Mouse (Mus musculus) CH12.LX (cell line): ENCODE measurements around the gene Shbg.

Experiments
- E2F4 ChIP-seq: IDR thresholded peaks from 2 replicates; pipeline ENCODE4 v1.6.1; 2011; ENCODE audit warnings: low read depth, low read length, improper control_type of control experiment; ENCODE audit not compliant: insufficient replicate concordance
- HCFC1 ChIP-seq: IDR thresholded peaks from 2 replicates; pipeline ENCODE4 v1.6.1; 2012; ENCODE audit warnings: low read depth, mild to moderate bottlenecking, inconsistent platforms, low read length, improper control_type of control experiment
- JUN ChIP-seq: IDR thresholded peaks from 2 replicates; pipeline ENCODE4 v1.6.1; 2011; ENCODE audit warnings: low read depth, mild to moderate bottlenecking, low read length, improper control_type of control experiment, moderate library complexity; ENCODE audit not compliant: insufficient read depth
- JUND ChIP-seq: conservative IDR thresholded peaks from 2 replicates; pipeline ENCODE4 v1.6.1; 2011; ENCODE audit warnings: low read depth, low read length, improper control_type of control experiment
- MAX ChIP-seq: IDR thresholded peaks from 2 replicates; pipeline ENCODE4 v1.6.1; 2011; ENCODE audit warnings: low read length, improper control_type of control experiment
- POLR2AphosphoS2 ChIP-seq: IDR thresholded peaks from 2 replicates; pipeline ENCODE4 v1.6.1; 2011; ENCODE audit warnings: low read depth, low read length, improper control_type of control experiment
- SIN3A ChIP-seq: IDR thresholded peaks from 2 replicates; pipeline ENCODE4 v1.6.1; 2012; ENCODE audit warnings: low read length, improper control_type of control experiment, inconsistent platforms

DNA sequence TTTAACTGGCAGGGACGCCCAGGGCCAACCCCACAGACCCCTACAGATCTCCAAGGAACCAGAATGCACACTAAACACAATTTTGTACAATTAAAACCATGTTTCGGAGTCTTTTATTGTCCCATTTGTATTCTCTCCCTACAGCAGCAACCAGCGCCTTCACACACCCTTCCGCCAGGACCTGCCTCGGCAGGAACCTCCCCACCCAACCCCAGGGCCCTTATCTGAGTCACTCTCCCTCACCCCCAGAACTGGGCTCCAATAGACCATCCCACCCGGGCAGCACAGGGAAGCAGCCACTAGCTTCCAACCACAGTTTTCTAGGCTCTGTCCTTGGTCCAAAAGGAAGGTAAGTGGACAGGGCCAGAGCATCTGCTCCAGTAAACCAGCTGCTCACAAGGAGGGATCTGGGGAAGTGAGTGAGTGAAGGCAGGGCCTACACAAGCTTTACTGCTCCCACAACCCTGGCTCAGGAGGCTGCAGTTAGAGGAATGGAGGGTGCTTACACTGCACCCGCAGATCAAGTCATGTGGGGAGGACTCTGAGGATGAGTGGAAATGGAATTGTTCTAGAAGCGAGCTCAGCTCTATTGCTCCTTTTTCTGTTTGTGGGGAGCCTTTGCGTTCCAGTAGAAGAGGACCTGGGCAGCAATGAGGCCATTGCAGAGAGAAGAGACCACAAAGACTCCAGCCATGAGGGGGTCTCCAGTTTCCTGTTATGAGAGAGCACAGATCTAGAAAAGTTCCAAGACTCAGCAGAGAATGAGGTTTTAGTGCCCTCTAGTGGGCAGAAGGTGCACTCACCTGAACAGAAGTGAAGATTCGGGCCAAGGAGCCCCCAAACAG lies 39.1 kb upstream of the Shbg start:
- TF ChIP-seq E2F4, result no peak
- TF ChIP-seq JUND, result 0 out of 2 replicates have a peak, but pooled peaks have one; percentile 23
- TF ChIP-seq POLR2AphosphoS2, result no peak
- no peak for TF ChIP-seq JUN
- TF ChIP-seq MAX, result no peak
- TF ChIP-seq HCFC1, result no peak
- TF ChIP-seq SIN3A, result no peak
